Mouse (Mus musculus) kidney, embryonic 15.5 days (tissue): ENCODE data around the gene Myo1c. TPM values are rescaled to one million over a fixed set of nuclear protein-coding genes. Genes with fewer than 3 reads are reported as not detected.

Source experiments
- ATAC-seq: fragments of 200-750 bp; cut with Nextera tagmentation; replicated peaks from 2 replicates; pipeline ENCODE4 v1.8.0; 2017; ENCODE audit warnings: moderate TSS enrichment; ENCODE audit not compliant: low FRiP score
- H3K27ac ChIP-seq: fragments of 300-500 bp; sonication (generic); 2 replicates; pipeline ENCODE4 v1.5.1; 2015; ENCODE audit warnings: mild to moderate bottlenecking, inconsistent platforms
- H3K27me3 ChIP-seq: fragments of 300-500 bp; sonication (generic); 2 replicates; pipeline ENCODE4 v1.6.1; 2015; ENCODE audit warnings: inconsistent platforms
- H3K36me3 ChIP-seq: fragments of 300-500 bp; sonication (generic); 2 replicates; pipeline ENCODE4 v1.6.1; 2015; ENCODE audit warnings: inconsistent platforms
- H3K4me1 ChIP-seq: fragments of 300-500 bp; sonication (generic); 2 replicates; pipeline ENCODE4 v1.6.1; 2015; ENCODE audit warnings: inconsistent platforms
- H3K4me2 ChIP-seq: fragments of 300-500 bp; sonication (generic); 2 replicates; pipeline ENCODE4 v1.6.1; 2015; ENCODE audit warnings: moderate library complexity, mild to moderate bottlenecking, inconsistent platforms
- H3K4me3 ChIP-seq: fragments of 300-500 bp; sonication (generic); replicated peaks from 2 replicates; pipeline ENCODE4 v1.5.1; 2015; ENCODE audit warnings: mild to moderate bottlenecking, inconsistent platforms
- H3K9ac ChIP-seq: fragments of 300-500 bp; sonication (generic); 2 replicates; pipeline ENCODE4 v1.6.1; 2015; ENCODE audit warnings: mild to moderate bottlenecking, inconsistent platforms
- H3K9me3 ChIP-seq: fragments of 300-500 bp; sonication (generic); replicated peaks from 2 replicates; pipeline ENCODE4 v1.6.1; 2016; ENCODE audit warnings: inconsistent platforms
- WGBS: fragments of 180-500 bp; shearing (Covaris S2); methylation state at CpG from one replicate; pipeline ENCODE4 v1.1.7; 2015; ENCODE audit warnings: mixed read lengths; 5-methylcytosine and 5-hydroxymethylcytosine counted together
- polyA plus RNA-seq: library from polyadenylated mRNA; unstranded; fragments of >200 nt; fragmentation: Nextera tagmentation; extraction: Ambion mirVana; gene quantifications from 2 replicates; pipeline ENCODE4 v1.2.1, GENCODE M21; 2015

Myo1c gene
- polyA plus RNA-seq, 1 experiment from 2014 or later: 67.6 TPM

- peaks cover 58% of the 10 kb centered on the region for H3K36me3 ChIP-seq
- no peaks in the 10 kb centered on the region for H3K9me3 ChIP-seq
- H3K27me3 ChIP-seq: no peaks in the 10 kb centered on the region
- H3K4me2 ChIP-seq: no peak overlapping the region
- peaks cover 33% of the 10 kb centered on the region for H3K4me1 ChIP-seq
- 78% methylated on average over 14 of the region's 14 CpGs for WGBS
- no peak overlapping the region for H3K9ac ChIP-seq
- H3K27ac ChIP-seq: no peak overlapping the region
- ATAC-seq: no peak
- H3K4me3 ChIP-seq: no peak overlapping the region
Observed at GRCm38 (mm10) chr11:75658996-75659750, 8.9 kb downstream of the Myo1c start.

GRCm38 (mm10) chr11:75660081-75660590, 9.8 kb downstream of the Myo1c start:
- Histone ChIP-seq H3K4me2 (no peak overlapping the region), H3K4me3 (no peak overlapping the region), H3K27ac (no peak overlapping the region), H3K9ac (no peak overlapping the region), H3K36me3 (peaks cover 65% of the 10 kb centered on the region), H3K9me3 (no peaks in the 10 kb centered on the region), H3K4me1 (peaks cover 23% of the 10 kb centered on the region), H3K27me3 (no peaks in the 10 kb centered on the region)
- WGBS: 91% methylated on average over 12 of the region's 12 CpGs
- ATAC-seq: no peak

- Histone ChIP-seq H3K27me3 (no peaks in the 10 kb centered on the region), H3K4me2 (no peak overlapping the region), H3K9ac (no peak overlapping the region), H3K4me1 (peaks cover 13% of the 10 kb centered on the region), H3K36me3 (peaks cover 75% of the 10 kb centered on the region), H3K27ac (no peak overlapping the region), H3K4me3 (no peak overlapping the region), H3K9me3 (no peaks in the 10 kb centered on the region)
- no peak for ATAC-seq
- 87% methylated on average over 21 of the region's 21 CpGs for WGBS
Observed at GRCm38 (mm10) chr11:75660941-75661800, 10.9 kb downstream of the Myo1c start.

- WGBS: 89% methylated on average over 7 of the region's 7 CpGs
- no peak for ATAC-seq
- H3K4me2 ChIP-seq: no peak overlapping the region
- no peak overlapping the region for H3K27ac ChIP-seq
- peaks cover 3% of the 10 kb centered on the region; the same call in 1 of the 2 replicates for H3K4me1 ChIP-seq
- H3K9me3 ChIP-seq: no peaks in the 10 kb centered on the region
- peaks cover 85% of the 10 kb centered on the region for H3K36me3 ChIP-seq
- H3K4me3 ChIP-seq: no peak overlapping the region
- no peaks in the 10 kb centered on the region for H3K27me3 ChIP-seq
- no peak overlapping the region for H3K9ac ChIP-seq
Observed at GRCm38 (mm10) chr11:75662131-75662530, 11.8 kb downstream of the Myo1c start.

- Histone ChIP-seq H3K36me3 (peaks cover 88% of the 10 kb centered on the region), H3K27ac (no peak overlapping the region), H3K4me1 (no peaks in the 10 kb centered on the region), H3K9ac (no peak overlapping the region), H3K9me3 (no peaks in the 10 kb centered on the region), H3K27me3 (no peaks in the 10 kb centered on the region), H3K4me3 (no peak overlapping the region), H3K4me2 (no peak overlapping the region)
- no peak for ATAC-seq
- WGBS: 94% methylated on average over 6 of the region's 6 CpGs
Observed at GRCm38 (mm10) chr11:75666296-75666695, 16.0 kb downstream of the Myo1c start.

GRCm38 (mm10) chr11:75668621-75669020, 18.3 kb downstream of the Myo1c start:
- no peak overlapping the region for H3K4me3 ChIP-seq
- no peak overlapping the region for H3K9ac ChIP-seq
- H3K4me1 ChIP-seq: no peaks in the 10 kb centered on the region
- H3K36me3 ChIP-seq: peaks cover 90% of the 10 kb centered on the region
- H3K27me3 ChIP-seq: no peaks in the 10 kb centered on the region
- H3K4me2 ChIP-seq: no peak overlapping the region
- WGBS: 87% methylated on average over 3 of the region's 3 CpGs
- no peak for ATAC-seq
- H3K9me3 ChIP-seq: no peaks in the 10 kb centered on the region
- no peak overlapping the region for H3K27ac ChIP-seq

- no peak for ATAC-seq
- H3K4me1 ChIP-seq: no peaks in the 10 kb centered on the region
- H3K9me3 ChIP-seq: no peaks in the 10 kb centered on the region
- WGBS: 83% methylated on average over 11 of the region's 11 CpGs
- no peak overlapping the region for H3K9ac ChIP-seq
- H3K4me2 ChIP-seq: no peak overlapping the region
- no peak overlapping the region for H3K27ac ChIP-seq
- no peak overlapping the region for H3K4me3 ChIP-seq
- H3K36me3 ChIP-seq: peaks cover 90% of the 10 kb centered on the region
- H3K27me3 ChIP-seq: no peaks in the 10 kb centered on the region
Observed at GRCm38 (mm10) chr11:75669176-75669852, 19.0 kb downstream of the Myo1c start.

GRCm38 (mm10) chr11:75669853-75670200, 19.5 kb downstream of the Myo1c start:
- Histone ChIP-seq H3K36me3 (peaks cover 86% of the 10 kb centered on the region), H3K27me3 (no peaks in the 10 kb centered on the region), H3K4me2 (no peak overlapping the region), H3K9ac (no peak overlapping the region), H3K27ac (no peak overlapping the region), H3K4me1 (no peaks in the 10 kb centered on the region), H3K9me3 (no peaks in the 10 kb centered on the region), H3K4me3 (no peak overlapping the region)
- WGBS: 89% methylated on average over 12 of the region's 12 CpGs
- no peak for ATAC-seq

- H3K4me2 ChIP-seq: no peak overlapping the region
- 72% methylated on average over 22 of the region's 22 CpGs for WGBS
- H3K9ac ChIP-seq: no peak overlapping the region
- no peaks in the 10 kb centered on the region for H3K27me3 ChIP-seq
- no peaks in the 10 kb centered on the region for H3K9me3 ChIP-seq
- no peaks in the 10 kb centered on the region for H3K4me1 ChIP-seq
- H3K27ac ChIP-seq: no peak overlapping the region
- ATAC-seq: 0 out of 2 replicates have a peak, but pooled peaks have one; percentile 29
- peaks cover 70% of the 10 kb centered on the region for H3K36me3 ChIP-seq
- no peak overlapping the region for H3K4me3 ChIP-seq
Observed at GRCm38 (mm10) chr11:75671426-75672180, 21.3 kb downstream of the Myo1c start.

- Histone ChIP-seq H3K4me1 (peaks cover under 1% of the 10 kb centered on the region; the same call in 1 of the 2 replicates), H3K9me3 (no peaks in the 10 kb centered on the region), H3K36me3 (peaks cover 54% of the 10 kb centered on the region), H3K9ac (no peak overlapping the region), H3K27ac (no peak overlapping the region), H3K4me2 (no peak overlapping the region), H3K27me3 (no peaks in the 10 kb centered on the region), H3K4me3 (no peak overlapping the region)
- no peak for ATAC-seq
- 89% methylated on average over 5 of the region's 5 CpGs for WGBS
Observed at GRCm38 (mm10) chr11:75673411-75673810, 23.1 kb downstream of the Myo1c start.

GRCm38 (mm10) chr11:75674875-75675274, 24.6 kb downstream of the Myo1c start:
- H3K9me3 ChIP-seq: no peaks in the 10 kb centered on the region
- 86% methylated on average over 3 of the region's 3 CpGs for WGBS
- H3K4me2 ChIP-seq: no peak overlapping the region
- ATAC-seq: no peak
- peaks cover 39% of the 10 kb centered on the region for H3K36me3 ChIP-seq
- H3K9ac ChIP-seq: no peak overlapping the region
- H3K4me3 ChIP-seq: no peak overlapping the region
- no peaks in the 10 kb centered on the region for H3K27me3 ChIP-seq
- no peak overlapping the region for H3K27ac ChIP-seq
- peaks cover 4% of the 10 kb centered on the region; the same call in 1 of the 2 replicates for H3K4me1 ChIP-seq
